Mouse (Mus musculus): ENCODE results near the gene Dkkl1.
A peak's percentile ranks its signal among the peaks of the same experiment; 100 is the strongest.

Gene Dkkl1

GRCm38 (mm10) chr7:45167761-45168445, 44.0 kb downstream of the Dkkl1 start:
- peak; percentile 72 to 83 for DNase-seq

GRCm38 (mm10) chr7:45166950-45167401, 45.0 kb downstream of the Dkkl1 start:
- DNase-seq, result peak in 1 of 2 experiments; percentile 70

- peak in 1 of 2 experiments; percentile 52 for DNase-seq
Observed at GRCm38 (mm10) chr7:45165701-45166100, 46.2 kb downstream of the Dkkl1 start.

GRCm38 (mm10) chr7:45164833-45165232, 47.1 kb downstream of the Dkkl1 start:
- DNase-seq, result peak; percentile 65 to 71

GRCm38 (mm10) chr7:45163735-45164490, 48.0 kb downstream of the Dkkl1 start, which contains the start of gene Slc17a7:
Slc17a7 (plus strand) TSS chr7:45163949.
- peak; percentile 78 to 87 for DNase-seq

GRCm38 (mm10) chr7:45162996-45163615, 48.8 kb downstream of the Dkkl1 start:
- peak in 1 of 2 experiments; percentile 31 for DNase-seq

GRCm38 (mm10) chr7:45162551-45162950, 49.4 kb downstream of the Dkkl1 start:
- no peak for DNase-seq

- peak; percentile 100 for DNase-seq
Observed at GRCm38 (mm10) chr7:45161612-45162473, 50.1 kb downstream of the Dkkl1 start.

- no peak for DNase-seq
Observed at GRCm38 (mm10) chr7:45160866-45161265, 51.1 kb downstream of the Dkkl1 start.

- DNase-seq, result peak in 1 of 2 experiments; percentile 9
Observed at GRCm38 (mm10) chr7:45160316-45160800, 51.6 kb downstream of the Dkkl1 start.

- peak in 1 of 2 experiments; percentile 11 for DNase-seq
Observed at GRCm38 (mm10) chr7:45158991-45159390, 53.0 kb downstream of the Dkkl1 start.

Data from cerebellum, postnatal 14 days (tissue).